Mouse (Mus musculus) gastrocnemius, adult 18-20 months (tissue): Measurements from ENCODE around the gene Pjvk. TPM values are rescaled to one million over a fixed set of nuclear protein-coding genes. Genes with fewer than 3 reads are reported as not detected.
"Not testable (repeated sequence)": the region's sequence is repeated elsewhere in the genome, so short reads cannot be mapped to it uniquely, and the experiment has no call there.

ENCODE experiments used
- DNase-seq: peaks from one replicate; pipeline ENCODE4 v3.0.0; 2021; ENCODE audit warnings: low spot score
- long read RNA-seq, 2 experiments: library from polyadenylated mRNA; stranded (forward); transcript quantifications; one replicate each; pipeline ENCODE4 v2.0.0; 2021
- total RNA-seq, 2 experiments: library from RNA; stranded (reverse); gene quantifications; 2 replicates each; pipeline ENCODE4 v1.2.3; 2021

Gene Pjvk
- not detected for total RNA-seq
- long read RNA-seq, experiment 1, result 0 reads
- long read RNA-seq, experiment 2, result 0 reads

DNA sequence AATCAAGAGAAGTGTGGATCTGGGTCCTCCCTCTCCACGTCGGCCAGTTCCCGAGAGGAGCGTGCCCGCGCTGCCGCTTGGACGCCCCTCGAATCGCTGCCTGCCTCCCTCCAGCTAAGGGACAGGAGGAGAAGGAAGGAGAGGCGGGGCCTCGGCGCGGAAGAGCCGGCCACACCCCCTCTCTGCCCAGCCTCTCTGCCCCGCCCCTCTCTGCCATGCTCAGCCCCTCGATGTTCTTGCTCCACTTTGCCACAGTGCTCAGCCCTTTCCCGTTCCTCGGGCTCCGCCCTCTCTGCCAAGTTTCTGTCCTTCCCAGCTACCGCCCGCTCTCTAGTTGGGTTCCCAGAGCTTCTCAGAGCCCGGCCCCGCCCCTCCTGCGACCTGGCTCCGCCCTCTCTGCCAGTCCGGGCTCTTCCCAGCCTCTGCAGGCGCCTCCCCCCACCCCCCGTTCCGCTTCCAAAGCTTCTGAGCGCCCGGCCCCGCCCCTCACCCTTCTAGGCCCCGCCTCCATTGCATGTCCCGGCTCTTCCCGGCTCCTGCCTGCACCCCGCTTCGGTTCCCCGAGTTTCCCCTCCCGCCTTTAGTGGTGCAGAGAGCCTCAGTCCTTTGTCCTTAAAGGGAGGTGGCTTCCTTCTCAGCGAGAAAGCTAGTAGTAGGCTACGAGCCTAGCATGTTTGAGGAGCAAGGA is at the start of gene Pjvk, which contains the start of gene Prkra:
Gene Pjvk, plus strand, starts transcription at position 594 of the 688 bp plus-strand sequence.
Gene Prkra, minus strand, starts transcription at position 133 of the 688 bp plus-strand sequence.
- peak; percentile 97 for DNase-seq

DNA sequence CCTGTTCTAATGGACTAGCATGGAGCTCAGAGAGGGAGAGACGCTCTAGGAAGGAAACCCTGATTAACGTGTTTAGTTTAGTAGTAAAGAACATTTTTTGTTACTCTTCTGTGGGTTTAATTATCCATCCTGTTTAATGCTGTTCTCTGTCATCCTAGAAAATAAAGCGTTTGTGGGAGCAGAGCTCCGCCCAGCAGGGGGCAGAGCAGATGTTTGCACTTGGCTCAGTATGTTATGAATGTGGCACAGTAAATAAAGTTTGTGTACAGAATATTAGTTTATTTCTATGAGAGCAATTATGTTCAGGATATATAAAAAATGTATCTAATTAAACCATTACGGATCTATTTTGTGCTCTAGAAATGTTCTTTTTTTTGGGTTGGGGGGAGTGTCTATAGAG is 49.1 kb upstream of the Pjvk start:
- DNase-seq, result no peak

GRCm38 (mm10) chr2:76602256-76602655 is 46.0 kb upstream of the Pjvk start:
- no peak for DNase-seq

- no peak for DNase-seq
These were observed 41.6 kb upstream of the Pjvk start for GRCm38 (mm10) chr2:76606704-76607103.

DNA sequence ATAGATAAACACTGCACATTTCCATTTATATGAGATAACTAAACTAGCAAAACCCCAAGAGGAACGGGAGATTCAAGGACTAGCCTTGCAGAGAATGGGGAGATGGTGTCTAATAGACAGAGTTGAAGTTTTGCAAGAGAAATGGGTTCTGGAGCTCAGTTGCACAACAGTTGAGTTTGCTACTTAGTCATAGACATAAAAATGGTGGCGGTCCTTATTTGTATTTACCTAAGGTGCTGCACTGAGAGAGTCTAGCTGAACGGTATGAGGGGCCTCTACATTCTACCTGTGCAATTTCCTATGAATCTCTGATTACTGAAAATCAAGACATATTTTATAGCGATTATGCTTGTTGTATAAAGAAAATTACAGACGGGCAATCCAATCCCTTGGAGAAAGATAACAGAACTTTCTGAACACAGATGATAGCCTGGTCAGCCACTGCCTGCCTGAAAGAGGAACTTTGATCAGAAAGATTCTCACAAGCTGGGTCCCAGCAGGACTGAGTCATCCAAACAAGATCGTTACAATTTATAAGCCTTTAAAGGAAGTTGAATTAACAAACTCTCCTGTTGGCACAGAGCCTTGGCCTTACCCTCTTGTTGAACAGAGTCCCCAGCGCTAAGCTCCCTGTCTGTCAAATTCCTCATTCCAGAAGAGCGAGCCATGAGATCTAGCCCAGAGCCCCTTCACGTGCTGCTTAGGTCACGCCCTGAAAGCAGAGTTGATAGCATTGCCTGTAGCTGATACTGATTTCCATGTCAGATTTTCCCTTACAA is 37.8 kb upstream of the Pjvk start:
- DNase-seq, result no peak

DNA sequence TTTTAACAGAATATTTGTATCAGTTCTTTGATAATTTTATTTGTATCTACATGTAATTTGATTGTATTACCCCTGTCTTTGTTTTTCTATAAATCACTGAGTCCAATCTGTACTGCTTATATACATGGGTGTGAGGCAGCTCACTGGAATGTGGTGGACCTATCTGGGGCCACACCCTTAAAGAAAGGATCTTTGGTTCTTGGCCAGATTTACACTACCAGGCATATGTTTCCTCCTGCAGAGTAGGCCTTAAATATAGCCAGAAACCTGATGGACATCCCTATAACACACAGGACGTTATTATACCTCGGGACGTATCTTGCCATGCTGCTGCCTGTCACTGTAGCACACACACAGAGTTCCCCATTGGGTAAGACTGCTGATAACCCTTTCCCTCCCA is 36.3 kb upstream of the Pjvk start:
- no peak for DNase-seq

DNA sequence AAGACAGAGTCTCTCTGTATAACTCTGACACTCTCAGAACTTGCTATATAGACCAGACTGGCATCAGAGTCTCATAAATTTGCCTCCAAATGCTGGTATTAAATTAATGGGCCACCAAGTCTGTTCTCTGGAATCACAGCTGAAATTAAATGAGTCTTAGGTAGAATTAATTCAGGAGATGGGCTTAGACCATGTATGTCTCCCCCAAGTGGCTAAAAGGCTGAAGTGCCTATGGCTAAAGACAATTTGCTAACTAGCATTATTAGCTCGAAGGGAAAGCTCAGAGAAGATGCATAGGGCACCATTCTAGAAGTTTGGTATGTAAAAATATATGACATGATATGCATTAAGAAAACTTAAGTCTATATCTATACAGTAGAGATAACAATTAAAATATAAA is 30.2 kb upstream of the Pjvk start:
- DNase-seq, result peak; percentile 15

GRCm38 (mm10) chr2:76620188-76620587 is 28.1 kb upstream of the Pjvk start:
- no peak for DNase-seq

GRCm38 (mm10) chr2:76621724-76622123 is 26.6 kb upstream of the Pjvk start:
- no peak for DNase-seq

DNA sequence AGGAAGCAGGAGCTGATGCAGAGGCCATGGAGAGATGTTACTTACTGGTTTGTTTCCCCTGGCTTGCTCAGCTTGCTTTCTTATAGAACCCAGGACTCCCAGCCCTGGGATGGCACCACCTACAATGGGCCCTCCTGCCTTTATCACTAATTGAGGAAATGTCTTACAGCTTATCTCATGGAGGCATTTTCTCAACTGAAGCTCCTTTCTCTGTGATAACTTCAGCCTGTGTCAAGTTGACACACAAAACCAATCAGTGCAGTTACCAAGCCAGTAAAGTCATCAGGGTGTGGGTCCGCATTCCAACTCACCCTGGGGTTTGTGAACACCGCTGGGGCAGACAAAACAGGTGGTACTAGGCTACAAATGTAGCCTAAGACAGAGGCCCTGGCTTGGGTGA is 26.0 kb upstream of the Pjvk start:
- DNase-seq, result not testable (repeated sequence)

GRCm38 (mm10) chr2:76630293-76630692 is 18.0 kb upstream of the Pjvk start:
- no peak for DNase-seq

- no peak for DNase-seq
These were observed 16.7 kb upstream of the Pjvk start for GRCm38 (mm10) chr2:76631600-76631999.

- DNase-seq, result no peak
These were observed 8.6 kb upstream of the Pjvk start for GRCm38 (mm10) chr2:76639637-76640036.

GRCm38 (mm10) chr2:76643801-76644200 is 4.5 kb upstream of the Pjvk start:
- no peak for DNase-seq

DNA sequence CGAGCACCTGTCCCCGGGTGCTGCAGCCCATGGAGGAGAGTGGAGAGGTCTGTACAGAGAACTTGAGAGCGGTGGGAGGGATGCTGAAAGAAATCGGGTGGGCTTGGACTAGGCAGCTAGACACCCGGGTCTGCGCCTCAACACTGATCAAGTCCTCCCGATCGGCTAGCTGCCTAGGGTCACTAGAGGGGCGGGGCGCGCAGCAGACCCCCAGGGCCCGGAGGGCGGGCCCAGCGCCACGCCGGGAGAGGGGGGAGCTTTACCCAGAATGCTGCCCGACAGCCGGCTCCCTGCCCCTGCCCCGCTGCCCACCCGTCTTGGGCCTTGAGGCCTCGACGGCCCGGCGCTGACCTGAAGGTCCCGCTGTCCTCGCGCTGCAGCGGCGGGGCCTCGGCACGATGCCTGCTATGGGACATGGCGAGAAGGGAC is 821 bp upstream of the Pjvk start:
- DNase-seq, result no peak

GRCm38 (mm10) chr2:76648666-76649141 is 428 bp downstream of the Pjvk start:
- DNase-seq, result no peak

DNA sequence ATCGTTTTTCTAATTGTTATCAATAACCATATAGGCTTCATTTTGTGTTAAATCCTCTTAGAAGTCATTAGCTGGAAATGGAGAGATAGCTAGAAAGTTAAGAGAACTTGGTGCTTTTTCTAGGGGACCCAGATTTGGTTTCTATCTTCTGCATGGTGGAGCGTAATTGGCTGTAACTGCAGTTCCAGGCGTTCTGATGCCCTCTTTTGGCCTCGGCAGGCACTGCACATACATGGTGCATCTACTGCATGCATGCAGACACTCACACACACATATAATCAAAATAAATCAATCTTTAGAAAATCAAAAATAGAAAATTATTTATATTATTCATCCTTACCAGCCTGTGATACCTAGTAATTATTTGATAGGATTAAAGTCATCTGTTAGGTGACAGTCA is 4.8 kb downstream of the Pjvk start:
- DNase-seq, result no peak

DNA sequence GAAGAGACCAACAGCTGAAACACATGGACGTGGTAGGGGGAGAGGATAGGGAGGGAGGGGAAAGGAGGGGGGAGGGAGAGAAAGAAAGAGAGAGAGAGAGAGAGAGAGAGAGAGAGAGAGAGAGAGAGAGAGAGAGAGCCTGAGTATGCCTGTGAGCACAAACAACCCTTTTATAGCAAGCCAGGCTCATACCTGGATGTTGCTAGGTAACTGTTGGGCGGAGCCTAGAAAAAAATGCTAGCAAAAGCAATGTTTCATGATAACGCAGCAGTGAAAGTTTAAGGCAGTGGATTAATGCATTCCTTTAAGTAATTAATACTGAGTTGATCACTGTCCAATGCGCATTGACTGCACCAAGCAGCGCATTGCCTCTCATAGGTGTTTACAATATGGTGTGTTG is 6.4 kb downstream of the Pjvk start:
- no peak for DNase-seq

DNA sequence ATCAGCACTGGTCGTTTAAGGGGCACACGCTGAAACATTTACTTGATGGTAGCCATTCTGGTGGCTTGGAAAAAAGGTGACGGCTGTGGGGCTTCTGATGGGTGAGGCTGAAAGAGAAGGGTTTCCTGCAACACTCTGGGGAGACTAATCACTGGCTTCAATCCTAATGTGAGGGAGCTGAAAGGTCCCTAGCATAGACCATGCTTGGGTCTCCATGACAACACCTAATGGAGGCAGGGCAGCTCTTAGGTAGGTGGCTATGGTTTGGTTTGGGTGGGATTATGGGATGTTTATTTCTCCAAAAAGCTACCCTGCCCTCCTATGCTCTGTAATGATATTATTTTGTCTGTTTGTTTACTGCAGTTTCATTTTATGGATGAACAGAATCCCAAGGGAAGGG is 7.2 kb downstream of the Pjvk start:
- no peak for DNase-seq

DNA sequence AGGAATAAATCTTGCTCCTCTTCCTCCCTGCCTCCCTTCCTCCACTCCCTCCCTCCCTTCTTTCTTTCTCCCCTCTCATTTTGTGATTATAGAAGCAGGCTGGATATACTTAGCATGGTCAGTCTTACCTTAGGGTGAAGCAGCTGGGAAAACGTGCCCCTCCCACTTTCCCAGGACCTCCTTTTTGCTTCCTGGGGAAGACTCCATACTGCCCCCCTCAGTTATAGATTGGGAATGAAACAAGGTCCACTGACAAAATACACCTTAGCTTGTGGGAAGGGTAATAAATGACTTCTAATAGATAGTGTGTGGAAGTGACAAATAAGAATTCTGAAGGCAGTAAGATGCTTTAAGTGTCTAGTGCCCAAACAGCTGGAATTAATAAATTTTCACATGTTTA is 7.7 kb downstream of the Pjvk start:
- no peak for DNase-seq

DNA sequence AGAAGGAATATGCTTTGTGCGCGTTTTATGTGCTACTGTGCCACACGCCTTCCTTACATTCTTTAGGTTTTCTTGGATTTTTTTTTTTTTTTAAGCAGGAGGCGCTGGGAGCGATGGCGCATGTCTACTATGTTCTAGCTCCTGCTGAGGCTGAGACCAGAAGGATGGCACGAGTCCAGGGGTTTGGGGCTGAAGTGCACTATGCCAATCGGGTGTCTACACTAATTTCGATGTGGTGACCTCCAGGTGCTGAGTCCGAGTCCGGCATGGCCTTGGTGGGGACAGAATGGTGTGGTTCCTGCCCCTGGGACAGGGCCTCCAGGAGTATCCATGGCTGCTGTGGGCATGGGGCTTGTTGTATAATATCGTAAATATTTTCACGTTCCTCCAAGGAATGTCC is 10.3 kb downstream of the Pjvk start:
- no peak for DNase-seq

- DNase-seq, result no peak
These were observed 11.1 kb downstream of the Pjvk start for GRCm38 (mm10) chr2:76659419-76659818.

DNA sequence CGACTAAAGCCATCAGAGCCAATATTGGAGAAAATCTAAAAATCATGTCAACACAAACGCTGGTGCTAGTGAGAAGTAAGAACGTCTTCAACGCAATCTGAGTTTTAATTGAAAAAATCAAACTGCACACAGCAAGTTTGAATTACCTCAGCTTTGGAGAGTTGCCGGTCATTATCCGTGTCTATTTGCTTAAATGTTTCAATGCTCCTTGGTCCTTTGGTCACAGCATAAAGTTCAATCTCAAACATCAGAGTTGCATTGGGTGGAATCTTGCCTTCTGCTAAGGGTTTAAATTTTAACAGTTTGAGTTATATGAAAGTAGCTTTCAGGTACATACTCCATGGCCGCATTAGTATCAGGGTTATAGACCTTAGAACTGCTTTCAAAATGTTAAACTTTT is 17.3 kb downstream of the Pjvk start:
- no peak for DNase-seq
